Mouse (Mus musculus) cerebellum, postnatal 4 days (tissue): ENCODE data around the gene Cutc.

ENCODE experiments used
- DNase-seq, 2 experiments: peaks; one replicate each; pipeline ENCODE4 v3.0.0; 2022; ENCODE audit warnings: low spot score in 2 of 2, mixed read lengths in 1 of 2

Gene Cutc

GRCm38 (mm10) chr19:43753226-43753835 is 535 bp downstream of the Cutc start:
- DNase-seq: peak; percentile 70 to 90

GRCm38 (mm10) chr19:43754237-43754636 is 1.4 kb downstream of the Cutc start:
- no peak for DNase-seq

GRCm38 (mm10) chr19:43754872-43755271 is 2.1 kb downstream of the Cutc start:
- DNase-seq: no peak

DNA sequence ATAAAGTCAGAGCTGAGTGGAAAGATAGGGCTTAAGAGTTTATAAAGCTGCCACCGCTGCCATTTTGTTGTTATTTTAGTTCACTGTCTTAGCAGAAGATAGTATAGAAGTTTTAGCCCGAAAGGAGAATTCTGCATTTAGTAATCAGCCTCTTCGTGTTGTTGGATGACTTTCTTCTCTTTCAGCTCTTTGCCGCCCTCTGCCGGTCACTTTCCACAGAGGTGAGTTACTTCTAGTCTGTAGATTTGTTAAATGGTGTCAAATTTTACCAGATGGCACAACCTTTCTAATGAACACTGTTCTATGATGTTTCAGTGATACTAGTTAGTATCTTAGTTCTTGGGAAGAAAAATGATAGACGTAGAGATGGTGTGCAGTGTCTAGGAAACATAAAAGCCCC is 7.7 kb downstream of the Cutc start:
- DNase-seq: peak; percentile 45 to 65

- no peak for DNase-seq
These were observed 8.9 kb downstream of the Cutc start for GRCm38 (mm10) chr19:43761543-43762256.

- DNase-seq: no peak
These were observed 9.6 kb downstream of the Cutc start for GRCm38 (mm10) chr19:43762410-43762809.

DNA sequence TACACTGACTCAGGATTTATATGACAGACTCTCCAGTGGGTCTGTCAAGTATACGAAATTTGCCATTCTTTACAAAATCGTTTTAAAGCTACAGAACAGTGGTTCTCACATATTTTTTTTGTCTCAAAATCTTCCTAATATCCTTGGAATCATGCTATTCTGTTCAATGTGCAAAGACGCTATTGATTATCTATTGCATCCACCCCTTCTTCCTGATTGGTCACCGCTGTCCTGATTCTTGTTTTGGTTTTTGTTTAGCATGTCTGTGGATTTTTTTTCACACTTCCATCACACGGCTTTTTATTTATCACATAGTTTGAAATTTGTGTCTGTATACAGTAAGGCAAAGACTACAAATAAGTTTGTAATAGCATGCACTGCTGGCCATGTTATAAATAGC is 13.7 kb downstream of the Cutc start:
- DNase-seq: no peak

GRCm38 (mm10) chr19:43767549-43768322 is 14.9 kb downstream of the Cutc start:
- DNase-seq: no peak

DNA sequence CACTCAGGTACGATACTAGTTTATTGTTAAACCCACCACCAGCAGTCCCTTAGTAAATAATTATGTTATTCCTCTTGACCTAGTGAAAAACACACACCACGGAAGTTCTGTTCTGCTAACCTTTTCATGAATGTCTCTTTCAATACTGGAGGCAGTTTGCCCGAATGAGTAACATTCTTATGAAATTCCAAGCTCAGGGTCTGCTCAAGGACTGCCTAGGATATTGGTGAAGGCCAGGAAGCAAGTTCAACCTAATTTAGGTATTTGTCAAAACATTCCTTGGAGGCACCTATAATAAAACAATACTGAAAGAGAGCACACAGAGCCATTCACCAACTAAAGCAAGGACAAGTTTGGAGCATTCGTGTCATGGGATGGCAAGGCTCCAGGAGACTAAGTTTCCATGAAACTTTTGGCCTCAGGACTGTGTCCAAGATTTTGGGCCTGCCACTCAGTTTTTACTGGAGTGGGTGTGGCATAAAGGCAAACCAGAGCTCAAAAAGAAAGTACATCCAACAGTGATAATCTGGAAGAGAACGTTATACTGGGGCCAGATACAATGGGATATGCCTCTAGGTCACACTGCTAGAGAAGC is 16.7 kb downstream of the Cutc start:
- no peak for DNase-seq

GRCm38 (mm10) chr19:43770584-43770983 is 17.8 kb downstream of the Cutc start:
- no peak for DNase-seq

DNA sequence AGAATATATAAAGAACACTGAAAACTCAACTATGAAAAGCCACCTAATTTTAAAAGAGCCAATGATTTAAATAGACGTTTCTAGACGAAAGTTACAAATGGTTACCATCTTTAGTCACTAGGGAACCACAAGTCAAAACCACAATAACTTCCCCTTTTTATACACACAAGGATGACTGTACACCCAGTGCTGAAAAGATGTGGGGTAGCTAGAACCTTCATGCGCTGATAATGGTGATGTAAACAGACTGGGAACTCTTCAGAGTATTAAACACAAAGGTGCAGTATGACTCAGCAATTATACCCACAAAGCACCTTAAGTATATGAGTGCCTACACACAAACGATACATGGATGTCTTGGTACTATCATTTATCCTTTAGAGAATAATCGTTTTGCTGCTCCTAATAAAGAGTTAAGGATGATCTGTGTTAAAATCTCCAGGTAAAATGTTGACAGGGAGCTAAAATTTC is 18.7 kb downstream of the Cutc start:
- no peak for DNase-seq

- no peak for DNase-seq
These were observed 19.5 kb downstream of the Cutc start for GRCm38 (mm10) chr19:43772311-43772710.

GRCm38 (mm10) chr19:43775433-43775832 is 22.6 kb downstream of the Cutc start:
- no peak for DNase-seq

GRCm38 (mm10) chr19:43776561-43776960 is 23.8 kb downstream of the Cutc start:
- no peak for DNase-seq

- DNase-seq: no peak
These were observed 24.5 kb downstream of the Cutc start for GRCm38 (mm10) chr19:43777308-43777707.

- no peak for DNase-seq
These were observed 27.6 kb downstream of the Cutc start for GRCm38 (mm10) chr19:43780391-43780790.

- no peak for DNase-seq
These were observed 29.2 kb downstream of the Cutc start, which contains the start of gene Abcc2 for GRCm38 (mm10) chr19:43781980-43782379. TSS of gene Abcc2 (plus strand) at chr19:43782192.

DNA sequence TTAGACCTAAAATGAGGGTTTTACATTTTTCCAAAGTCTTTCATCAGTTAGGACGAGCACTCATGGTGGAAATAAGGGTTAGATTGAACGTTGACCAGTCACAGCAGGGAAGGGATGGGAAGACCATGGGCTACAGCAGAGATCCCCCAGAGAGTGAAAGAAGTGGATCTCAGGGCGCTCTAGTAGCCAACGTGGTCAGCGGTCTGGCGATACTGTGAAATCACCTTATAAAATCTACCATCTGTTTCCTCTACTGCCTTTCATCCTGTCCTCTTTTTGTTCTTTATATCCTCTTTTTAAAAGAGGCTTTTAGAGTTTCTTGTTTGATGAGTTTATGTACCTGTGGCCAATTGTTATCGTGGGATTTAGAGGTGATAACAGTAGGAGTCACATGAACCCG is 32.0 kb downstream of the Cutc start:
- no peak for DNase-seq

DNA sequence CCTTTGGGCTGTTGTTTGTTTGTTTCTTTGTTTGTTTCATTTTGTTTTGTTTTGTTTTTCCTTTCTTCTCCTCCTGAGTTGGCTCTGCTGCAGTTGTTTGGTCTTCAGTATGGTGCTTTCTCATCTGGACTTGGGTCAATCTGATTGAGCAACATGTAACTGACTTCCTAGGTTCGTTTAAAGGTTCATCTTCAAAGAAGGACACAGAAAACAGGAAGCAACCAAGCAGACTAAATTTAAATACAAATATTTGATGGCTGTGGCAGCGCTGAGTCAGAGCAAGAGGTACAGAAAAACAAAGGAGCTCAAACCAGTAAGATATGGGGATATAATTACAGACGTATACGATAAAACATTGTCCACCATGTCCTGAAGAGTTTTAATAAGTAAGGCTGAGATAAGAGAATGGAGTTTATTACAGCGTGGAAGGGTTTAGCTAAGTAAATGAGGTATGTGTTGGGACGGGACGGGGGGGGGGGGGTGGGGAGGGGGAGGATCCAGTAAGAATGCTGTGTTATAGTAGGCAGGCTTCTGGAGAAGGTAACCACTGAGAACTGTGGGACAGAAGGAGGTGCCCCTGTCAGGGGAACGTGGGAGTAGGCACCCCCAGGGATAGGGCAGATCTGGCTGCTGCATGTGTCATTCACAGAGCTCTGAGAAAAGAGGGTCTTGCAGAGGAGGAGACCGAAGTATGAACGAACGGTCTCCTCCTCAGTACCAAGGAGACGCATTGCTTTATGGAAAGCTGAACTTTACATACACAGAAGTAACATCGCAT is 33.6 kb downstream of the Cutc start:
- DNase-seq: no peak

- no peak for DNase-seq
These were observed 37.0 kb downstream of the Cutc start for GRCm38 (mm10) chr19:43789817-43790216.

DNA sequence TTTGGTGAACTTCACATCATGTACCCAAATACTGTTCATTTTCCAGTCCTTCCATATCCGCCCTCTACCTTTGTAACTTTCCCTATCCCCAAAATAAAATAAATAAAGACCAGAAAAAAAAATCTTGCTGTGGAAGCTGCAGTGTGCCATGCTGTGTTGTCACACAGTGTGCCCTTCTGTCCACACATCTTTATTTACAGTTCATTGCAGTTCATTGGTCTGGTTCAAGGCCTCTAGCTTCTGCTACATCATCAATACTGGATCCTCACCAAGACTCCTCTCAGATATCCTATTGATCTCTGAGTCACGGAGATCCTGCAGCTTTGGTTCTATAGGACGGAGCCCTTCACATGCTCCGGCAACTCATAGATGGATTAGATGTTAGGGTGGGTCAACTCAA is 39.7 kb downstream of the Cutc start:
- DNase-seq: no peak
